Mouse (Mus musculus): ENCODE measurements at regions not wholly inside any gene's neighbourhood (a gene's known extent, or its start where the extent isn't known, plus 50 kb on each side); places are given as distances from the start of the nearest gene placed in this dataset.

GRCm38 (mm10) chr8:116372574-116372973 lies 132.2 kb upstream of the Dynlrb2 start:
- TF ChIP-seq CTCF (IDR thresholded peaks at IDR 0.05; ENCODE audit: low read depth) = no peak
- no peaks in the 10 kb centered on the region for H3K9me3 ChIP-seq (ENCODE audit: control insufficient read depth)
- H3K27me3 ChIP-seq (replicated peaks; ENCODE audit: control insufficient read depth, insufficient read depth, low read length) = no peaks in the 10 kb centered on the region
- no peaks in the 10 kb centered on the region for H3K4me1 ChIP-seq (replicated peaks; ENCODE audit: control insufficient read depth, insufficient read depth, low read length)
- no peak overlapping the region for H3K4me3 ChIP-seq (ENCODE audit: low read depth, low read length)
- no peaks in the 10 kb centered on the region for H3K36me3 ChIP-seq (ENCODE audit: control insufficient read depth, insufficient read depth)
- WGBS = 71% methylated on average over 3 of the region's 3 CpGs
- no peak overlapping the region for H3K4me2 ChIP-seq (replicated peaks; ENCODE audit: low read depth)
- H3K9ac ChIP-seq (ENCODE audit: low read depth, low read length) = no peak overlapping the region
- ATAC-seq = no peak
- no peak overlapping the region for H3K27ac ChIP-seq (ENCODE audit: low read depth, low read length)

DNA sequence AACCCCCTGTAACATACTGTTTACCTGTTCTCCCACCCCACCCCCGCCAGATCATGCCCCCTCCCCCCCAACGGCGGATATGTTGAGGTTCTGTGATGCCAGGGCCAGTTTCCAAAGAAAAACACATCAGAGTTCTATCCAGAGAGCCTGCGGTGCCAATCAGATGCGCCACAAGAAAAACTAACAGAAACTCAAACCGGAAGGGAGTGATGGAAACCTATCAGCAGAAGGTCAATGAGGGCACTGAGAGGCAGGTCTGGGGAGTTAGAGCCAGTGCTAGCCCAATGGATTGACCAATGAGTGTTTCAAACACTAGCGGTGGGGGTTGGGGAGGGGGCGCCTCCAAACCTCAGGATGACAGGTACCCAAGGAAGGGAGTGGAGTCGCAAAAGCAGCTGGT lies 132.7 kb upstream of the Dynlrb2 start:
- no peak for ATAC-seq
- H3K9me3 ChIP-seq (ENCODE audit: control insufficient read depth) = no peaks in the 10 kb centered on the region
- H3K4me2 ChIP-seq (replicated peaks; ENCODE audit: low read depth) = no peak overlapping the region
- H3K27me3 ChIP-seq (replicated peaks; ENCODE audit: control insufficient read depth, insufficient read depth, low read length) = no peaks in the 10 kb centered on the region
- no peak for TF ChIP-seq CTCF (IDR thresholded peaks at IDR 0.05; ENCODE audit: low read depth)
- no peak overlapping the region for H3K27ac ChIP-seq (ENCODE audit: low read depth, low read length)
- 80% methylated on average over 9 of the region's 9 CpGs for WGBS
- H3K36me3 ChIP-seq (ENCODE audit: control insufficient read depth, insufficient read depth) = no peaks in the 10 kb centered on the region
- H3K9ac ChIP-seq (ENCODE audit: low read depth, low read length) = no peak overlapping the region
- no peaks in the 10 kb centered on the region for H3K4me1 ChIP-seq (replicated peaks; ENCODE audit: control insufficient read depth, insufficient read depth, low read length)
- H3K4me3 ChIP-seq (ENCODE audit: low read depth, low read length) = no peak overlapping the region

DNA sequence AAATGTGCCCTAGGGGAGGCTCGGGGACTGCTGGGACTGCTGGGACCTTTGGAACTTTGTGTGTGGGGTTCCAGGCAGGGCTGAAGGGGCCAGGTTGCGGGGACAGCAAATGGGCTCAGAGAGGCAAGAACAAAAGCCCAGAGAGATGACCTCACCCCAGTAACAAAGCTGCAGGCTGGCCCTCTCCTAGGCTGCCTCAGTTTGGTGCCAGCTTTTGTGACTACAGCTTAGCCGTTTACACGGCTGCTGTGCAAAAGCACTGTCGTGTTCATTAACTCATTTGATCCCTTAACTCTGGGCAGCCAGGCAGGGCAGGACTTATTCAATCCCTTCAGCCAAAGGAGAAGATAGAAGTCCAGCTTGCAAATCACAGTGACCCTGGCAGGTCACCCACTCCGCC lies 137.3 kb upstream of the Dynlrb2 start:
- TF ChIP-seq CTCF (IDR thresholded peaks at IDR 0.05; ENCODE audit: low read depth) = no peak
- no peak for ATAC-seq
- no peaks in the 10 kb centered on the region for H3K4me1 ChIP-seq (replicated peaks; ENCODE audit: control insufficient read depth, insufficient read depth, low read length)
- no peak overlapping the region for H3K4me2 ChIP-seq (replicated peaks; ENCODE audit: low read depth)
- no peaks in the 10 kb centered on the region for H3K36me3 ChIP-seq (ENCODE audit: control insufficient read depth, insufficient read depth)
- H3K9me3 ChIP-seq (ENCODE audit: control insufficient read depth) = no peaks in the 10 kb centered on the region
- 66% methylated on average over 6 of the region's 6 CpGs for WGBS
- no peaks in the 10 kb centered on the region for H3K27me3 ChIP-seq (replicated peaks; ENCODE audit: control insufficient read depth, insufficient read depth, low read length)
- H3K4me3 ChIP-seq (ENCODE audit: low read depth, low read length) = no peak overlapping the region
- H3K9ac ChIP-seq (ENCODE audit: low read depth, low read length) = no peak overlapping the region
- no peak overlapping the region for H3K27ac ChIP-seq (ENCODE audit: low read depth, low read length)

- Histone ChIP-seq H3K9ac (ENCODE audit: low read depth, low read length) (no peak overlapping the region), H3K36me3 (ENCODE audit: control insufficient read depth, insufficient read depth) (no peaks in the 10 kb centered on the region), H3K9me3 (ENCODE audit: control insufficient read depth) (no peaks in the 10 kb centered on the region), H3K4me1 (replicated peaks; ENCODE audit: control insufficient read depth, insufficient read depth, low read length) (no peaks in the 10 kb centered on the region), H3K4me2 (replicated peaks; ENCODE audit: low read depth) (no peak overlapping the region), H3K27me3 (replicated peaks; ENCODE audit: control insufficient read depth, insufficient read depth, low read length) (no peaks in the 10 kb centered on the region), H3K27ac (ENCODE audit: low read depth, low read length) (no peak overlapping the region), H3K4me3 (ENCODE audit: low read depth, low read length) (no peak overlapping the region)
- TF ChIP-seq CTCF (IDR thresholded peaks at IDR 0.05; ENCODE audit: low read depth) = no peak
- WGBS = 68% methylated on average over 3 of the region's 3 CpGs
- no peak for ATAC-seq
Observed at GRCm38 (mm10) chr8:116366706-116367105, 138.1 kb upstream of the Dynlrb2 start.

- no peak overlapping the region for H3K4me2 ChIP-seq (replicated peaks; ENCODE audit: low read depth)
- H3K36me3 ChIP-seq (ENCODE audit: control insufficient read depth, insufficient read depth) = no peaks in the 10 kb centered on the region
- no peak overlapping the region for H3K4me3 ChIP-seq (ENCODE audit: low read depth, low read length)
- no peaks in the 10 kb centered on the region for H3K4me1 ChIP-seq (replicated peaks; ENCODE audit: control insufficient read depth, insufficient read depth, low read length)
- ATAC-seq = no peak
- no peak overlapping the region for H3K27ac ChIP-seq (ENCODE audit: low read depth, low read length)
- WGBS = 82% methylated on average over 1 of the region's 1 CpGs
- no peaks in the 10 kb centered on the region for H3K27me3 ChIP-seq (replicated peaks; ENCODE audit: control insufficient read depth, insufficient read depth, low read length)
- H3K9me3 ChIP-seq (ENCODE audit: control insufficient read depth) = no peaks in the 10 kb centered on the region
- no peak for TF ChIP-seq CTCF (IDR thresholded peaks at IDR 0.05; ENCODE audit: low read depth)
- no peak overlapping the region for H3K9ac ChIP-seq (ENCODE audit: low read depth, low read length)
Observed at GRCm38 (mm10) chr8:116364751-116365150, 140.0 kb upstream of the Dynlrb2 start.

GRCm38 (mm10) chr8:116364172-116364571 lies 140.6 kb upstream of the Dynlrb2 start:
- ATAC-seq = no peak
- Histone ChIP-seq H3K4me3 (ENCODE audit: low read depth, low read length) (no peak overlapping the region), H3K36me3 (ENCODE audit: control insufficient read depth, insufficient read depth) (no peaks in the 10 kb centered on the region), H3K4me2 (replicated peaks; ENCODE audit: low read depth) (no peak overlapping the region), H3K4me1 (replicated peaks; ENCODE audit: control insufficient read depth, insufficient read depth, low read length) (no peaks in the 10 kb centered on the region), H3K9me3 (ENCODE audit: control insufficient read depth) (no peaks in the 10 kb centered on the region), H3K27ac (ENCODE audit: low read depth, low read length) (no peak overlapping the region), H3K27me3 (replicated peaks; ENCODE audit: control insufficient read depth, insufficient read depth, low read length) (no peaks in the 10 kb centered on the region), H3K9ac (ENCODE audit: low read depth, low read length) (no peak overlapping the region)
- TF ChIP-seq CTCF (IDR thresholded peaks at IDR 0.05; ENCODE audit: low read depth) = peak; percentile 72
- WGBS = 88% methylated on average over 2 of the region's 2 CpGs

GRCm38 (mm10) chr8:116362351-116362750 lies 142.4 kb upstream of the Dynlrb2 start:
- H3K9me3 ChIP-seq (ENCODE audit: control insufficient read depth) = no peaks in the 10 kb centered on the region
- H3K27me3 ChIP-seq (replicated peaks; ENCODE audit: control insufficient read depth, insufficient read depth, low read length) = no peaks in the 10 kb centered on the region
- TF ChIP-seq CTCF (IDR thresholded peaks at IDR 0.05; ENCODE audit: low read depth) = no peak
- 26% methylated on average over 4 of the region's 4 CpGs for WGBS
- H3K27ac ChIP-seq (ENCODE audit: low read depth, low read length) = no peak overlapping the region
- H3K4me3 ChIP-seq (ENCODE audit: low read depth, low read length) = no peak overlapping the region
- H3K4me2 ChIP-seq (replicated peaks; ENCODE audit: low read depth) = no peak overlapping the region
- H3K9ac ChIP-seq (ENCODE audit: low read depth, low read length) = no peak overlapping the region
- H3K4me1 ChIP-seq (replicated peaks; ENCODE audit: control insufficient read depth, insufficient read depth, low read length) = no peaks in the 10 kb centered on the region
- no peaks in the 10 kb centered on the region for H3K36me3 ChIP-seq (ENCODE audit: control insufficient read depth, insufficient read depth)
- no peak for ATAC-seq

Measured in intestine, postnatal 0 days (tissue).